Mouse (Mus musculus) ES-CJ7 (cell line): ENCODE data around the gene Sec22b.
A peak's percentile ranks its signal among the peaks of the same experiment; 100 is the strongest.

Source experiments
- DNase-seq: peaks from one replicate; pipeline ENCODE4 v3.0.0; 2011; ENCODE audit warnings: low read depth, low spot score

The Sec22b gene

DNA sequence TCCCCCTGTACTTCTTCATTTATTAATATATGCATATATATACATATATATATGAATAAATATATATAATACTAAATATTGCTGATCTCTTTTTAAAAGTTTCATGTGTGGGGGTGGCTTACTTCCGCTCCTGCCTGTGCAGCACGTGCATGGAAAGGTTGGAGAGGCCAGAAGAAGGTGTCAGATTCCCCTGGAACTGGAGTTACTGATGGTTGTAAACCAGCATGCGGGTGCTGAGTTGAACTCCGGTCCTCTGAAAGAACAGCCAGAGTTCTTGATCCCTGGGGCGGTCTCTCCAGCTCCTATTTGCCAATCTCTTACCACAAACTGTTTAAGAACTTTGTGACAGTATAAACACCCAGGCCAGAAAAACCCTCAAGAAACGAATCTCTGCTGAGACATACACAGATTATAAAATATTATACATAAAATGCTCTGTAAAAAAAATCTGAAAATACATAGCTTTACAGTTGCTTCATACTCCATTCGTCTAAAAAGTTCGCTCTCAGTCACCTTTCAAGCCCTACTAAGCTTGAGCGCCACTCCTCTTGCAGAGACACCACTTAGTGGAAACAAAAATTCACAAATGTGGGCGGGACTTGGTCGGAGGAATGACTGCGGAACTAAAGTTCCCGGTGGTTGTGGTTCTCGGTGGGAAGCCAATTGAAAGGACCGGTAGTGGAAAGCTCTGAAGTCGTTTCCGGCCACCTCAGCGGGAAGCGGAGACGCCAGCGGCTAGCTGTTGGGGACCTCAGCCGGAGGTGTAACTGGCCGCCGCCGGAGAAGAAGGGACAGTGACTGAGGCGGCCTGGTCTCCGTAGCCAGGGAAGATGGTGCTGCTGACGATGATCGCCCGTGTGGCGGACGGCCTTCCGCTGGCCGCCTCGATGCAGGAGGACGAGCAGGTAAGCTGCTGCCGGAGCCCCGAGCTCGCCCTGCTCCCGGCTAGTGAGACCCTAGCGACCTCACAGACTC is at the start of gene Sec22b:
Sec22b (plus strand) TSS at position 675 of the 975 bp plus-strand sequence.
- DNase-seq = peak; percentile 91

DNA sequence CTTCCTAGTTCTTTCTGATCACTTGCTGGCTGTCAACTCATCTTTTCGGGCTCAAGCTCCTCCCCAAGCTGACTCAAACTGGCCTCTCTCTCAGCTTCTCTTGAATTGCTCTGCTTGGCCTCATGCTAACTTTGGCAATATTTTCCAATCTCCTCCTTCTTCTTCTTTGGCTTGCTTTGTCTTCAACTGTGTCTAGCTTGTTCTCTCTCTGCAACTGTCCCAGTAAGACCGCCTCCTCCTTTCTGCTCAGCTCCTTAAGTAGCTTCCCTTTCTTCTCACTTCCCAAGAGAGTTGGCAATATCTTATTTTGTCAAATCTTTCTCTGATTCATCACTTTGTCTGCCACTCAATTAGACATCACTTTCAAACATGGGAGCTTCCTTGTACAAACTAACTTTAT is 49.2 kb upstream of the Sec22b start:
- DNase-seq = no peak

DNA sequence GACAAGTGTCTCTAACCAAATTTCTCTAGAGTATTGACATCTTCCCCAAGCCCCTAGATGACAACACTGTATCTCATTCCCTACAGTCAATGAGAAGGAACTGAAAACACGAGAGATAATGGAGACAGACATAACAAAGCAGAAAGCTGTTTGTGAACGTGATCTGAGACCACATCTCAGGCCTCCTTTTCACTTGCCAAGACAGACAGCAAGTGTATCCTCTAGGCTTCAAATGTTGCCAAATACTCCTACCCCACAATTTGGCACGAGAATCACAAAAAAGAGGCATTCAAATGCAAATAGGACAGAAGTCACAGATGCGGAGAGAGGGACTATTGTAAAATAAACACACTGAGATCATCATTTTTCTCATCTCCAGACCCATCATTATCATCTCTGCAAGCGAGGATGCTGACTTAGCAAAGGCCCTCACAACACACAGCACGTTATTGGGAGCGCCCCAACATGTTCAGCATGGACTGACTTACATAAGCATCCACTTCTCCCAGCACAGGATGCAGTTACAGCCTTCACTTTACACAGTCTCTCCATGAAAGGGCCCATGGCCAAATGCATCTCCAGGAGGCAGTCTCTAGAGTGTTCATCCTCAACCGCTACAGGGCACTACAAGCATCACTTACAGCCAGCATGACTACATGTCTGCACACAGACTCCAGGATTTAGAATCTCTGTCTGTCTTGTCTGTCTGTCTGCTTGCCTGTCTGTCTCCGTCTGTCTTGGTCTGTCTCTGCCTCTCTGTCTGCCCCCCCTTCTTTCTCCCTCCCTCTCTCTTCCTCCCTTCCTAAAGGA is 46.2 kb upstream of the Sec22b start:
- DNase-seq = no peak

DNA sequence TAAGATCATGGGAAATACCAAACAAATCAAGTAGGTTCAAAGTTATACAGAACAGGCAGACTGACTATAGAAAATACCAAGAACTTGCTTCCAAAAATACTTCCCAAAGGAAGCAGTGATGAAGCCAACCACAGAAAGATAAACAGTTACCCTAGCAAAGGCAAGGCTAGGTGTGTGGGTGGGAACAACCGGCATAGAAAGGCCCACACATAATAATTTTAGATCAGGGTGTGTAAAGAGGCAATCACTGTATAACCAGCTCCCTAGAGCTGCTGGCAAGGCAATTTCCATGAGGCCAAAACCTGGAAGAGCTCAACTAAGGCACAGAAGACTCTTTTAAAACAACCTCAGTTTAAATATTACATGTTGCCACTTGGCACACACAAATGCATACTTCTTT is 41.6 kb upstream of the Sec22b start:
- no peak for DNase-seq

DNA sequence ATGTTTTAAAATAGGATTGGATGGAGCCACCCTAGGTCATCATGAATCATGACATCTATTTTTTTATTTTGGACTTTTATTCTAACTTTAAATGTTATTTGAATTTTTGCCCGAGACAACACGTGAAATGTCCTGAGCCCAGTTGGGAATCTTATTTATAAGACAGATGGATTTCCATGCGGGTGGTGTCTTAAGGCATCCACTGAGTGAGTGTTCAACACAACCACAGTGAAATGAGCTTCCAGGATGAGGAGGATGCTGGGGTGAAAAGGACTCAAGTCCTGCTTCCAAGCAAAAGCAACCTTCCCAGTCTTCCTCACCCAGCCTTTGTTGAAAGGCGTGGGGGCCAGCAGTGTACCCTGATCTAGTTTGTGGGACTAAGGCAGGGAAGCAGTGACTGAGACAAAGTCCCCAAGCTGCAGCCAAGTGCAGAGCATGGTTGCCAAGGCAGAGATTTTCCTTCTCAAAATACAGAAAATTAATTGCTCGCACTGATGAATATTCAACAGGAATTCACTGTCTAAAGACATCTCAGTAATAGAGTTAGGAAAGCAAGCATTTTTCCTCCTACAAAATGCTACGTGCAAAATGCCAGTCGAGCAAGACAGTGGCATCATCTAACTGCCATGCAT is 40.1 kb upstream of the Sec22b start:
- no peak for DNase-seq

DNA sequence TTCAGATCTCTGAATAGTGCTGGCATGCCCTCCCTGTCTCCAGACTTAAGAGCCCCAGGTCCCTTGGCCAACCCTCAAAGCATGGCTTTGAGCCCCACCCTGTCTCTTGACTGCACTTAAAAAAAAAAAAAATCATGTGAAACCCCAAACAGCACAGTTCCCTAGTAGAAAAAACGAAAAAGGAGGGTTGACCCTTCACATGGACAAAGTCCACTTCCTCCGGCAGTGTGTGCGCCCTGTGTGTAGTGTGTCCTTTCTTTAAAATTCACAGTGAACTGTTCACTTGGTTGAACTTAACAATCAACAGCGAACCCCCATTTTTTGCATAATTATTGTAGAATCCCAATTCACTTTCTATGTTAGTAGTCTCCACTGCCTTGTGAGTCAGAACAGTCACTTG is 34.3 kb upstream of the Sec22b start:
- no peak for DNase-seq

DNA sequence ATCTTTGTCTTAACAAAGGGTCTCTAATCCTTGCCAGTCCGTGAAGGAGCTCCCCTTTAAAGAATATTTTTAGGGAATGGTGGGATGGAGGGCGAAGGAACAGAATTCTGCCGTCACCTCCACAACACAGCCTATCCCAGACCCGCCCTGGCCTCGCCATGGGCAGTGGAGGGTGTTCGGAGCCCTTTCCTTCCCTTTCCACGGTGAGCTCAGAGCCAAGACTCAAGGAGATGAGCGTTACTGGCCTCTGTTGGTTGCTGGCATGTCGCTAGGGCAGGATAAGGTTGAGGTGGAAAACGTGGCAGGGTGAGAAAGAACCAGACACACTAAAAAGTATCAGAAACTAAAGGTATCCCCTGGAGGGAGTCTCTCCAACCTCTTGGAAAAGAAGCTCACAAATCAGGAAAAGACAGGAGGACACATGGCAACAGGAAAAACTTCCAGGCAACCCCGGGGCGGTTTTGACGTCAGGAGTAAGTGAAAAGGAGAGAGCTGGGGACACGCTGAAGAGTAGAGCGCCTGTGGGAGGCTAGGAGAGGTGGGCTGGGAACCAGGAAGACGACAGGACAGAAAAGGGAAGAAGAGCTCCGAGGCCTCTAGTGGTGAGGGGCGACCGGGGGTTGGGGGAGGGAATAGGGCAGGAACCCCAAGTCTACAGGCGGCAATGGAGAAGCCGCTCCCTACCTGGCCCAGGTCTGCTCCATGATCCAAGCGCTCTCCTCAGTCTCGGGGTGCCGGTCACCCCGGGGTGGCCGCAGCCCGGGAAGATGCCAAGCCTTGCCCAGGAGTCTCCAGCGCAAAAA is 33.6 kb upstream of the Sec22b start:
- no peak for DNase-seq

DNA sequence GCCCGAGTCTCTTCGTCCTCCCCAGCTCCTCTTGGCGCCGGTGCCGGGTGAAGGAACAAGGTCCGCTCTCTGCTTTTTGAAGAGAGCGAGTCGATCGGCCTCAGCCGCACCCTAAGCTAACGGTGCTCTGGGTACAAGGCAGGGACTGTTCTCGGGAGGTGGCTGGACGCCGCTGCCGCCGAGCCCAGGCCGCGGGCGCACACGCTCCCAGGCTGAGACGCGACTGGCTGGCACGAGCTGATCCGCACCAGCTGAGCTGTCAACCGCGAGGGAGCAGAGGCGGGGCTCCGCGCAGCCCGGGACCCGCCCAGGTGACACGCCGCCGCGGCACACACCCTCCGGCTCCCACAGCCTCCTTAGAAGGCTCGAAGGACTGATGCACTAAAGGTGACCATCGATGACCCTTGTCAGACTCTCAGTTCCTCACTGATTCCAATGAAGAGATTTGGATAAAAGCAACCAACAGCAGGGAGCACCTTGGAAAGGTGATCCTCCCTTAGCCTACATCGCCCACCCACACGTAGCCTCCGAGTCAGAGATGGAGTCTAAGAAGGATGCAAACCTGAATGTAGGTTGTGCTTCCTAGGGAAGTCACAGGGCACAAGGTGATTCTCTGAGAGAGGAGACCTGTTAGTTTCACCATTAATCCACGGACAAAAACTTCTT is 32.8 kb upstream of the Sec22b start:
- peak; percentile 23 for DNase-seq

DNA sequence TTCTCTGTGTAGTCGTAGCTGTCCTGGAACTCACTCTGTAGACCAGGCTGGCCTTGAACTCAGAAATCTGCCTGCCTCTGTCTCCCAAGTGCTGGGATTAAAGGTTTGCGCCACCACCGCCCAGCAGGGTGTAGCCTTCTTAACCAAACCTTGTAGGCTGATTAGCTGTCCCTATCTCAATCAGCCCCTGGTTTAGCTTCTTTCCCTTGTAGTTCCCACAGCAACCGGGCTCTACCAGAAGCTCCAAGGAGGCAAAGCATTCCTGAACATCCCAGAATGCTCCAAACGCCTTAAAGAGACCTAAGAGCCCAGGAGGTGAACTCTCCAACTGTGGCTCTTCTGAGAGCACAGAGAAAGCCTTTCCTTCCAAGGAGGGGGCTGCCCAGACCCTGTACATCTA is 32.3 kb upstream of the Sec22b start:
- peak; percentile 19 for DNase-seq

DNA sequence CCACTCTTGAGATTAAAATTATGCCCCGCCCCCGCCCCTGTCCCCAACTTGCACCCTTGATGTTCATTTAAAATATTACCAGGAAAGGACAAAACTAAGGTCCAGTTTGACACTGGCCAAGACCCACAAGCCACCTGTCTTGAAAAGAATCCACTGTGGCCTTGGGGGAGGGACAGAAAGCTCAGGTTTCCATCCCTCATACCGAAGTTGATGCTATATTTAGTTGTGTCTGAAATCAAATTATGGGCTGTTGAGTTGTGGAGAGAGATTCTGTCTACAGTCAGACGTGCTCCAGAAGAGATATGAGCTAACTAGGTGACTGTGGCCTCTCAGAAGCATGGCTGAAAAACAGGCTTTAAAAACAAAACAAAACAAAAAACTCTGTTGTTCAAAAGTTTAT is 31.3 kb upstream of the Sec22b start:
- no peak for DNase-seq

DNA sequence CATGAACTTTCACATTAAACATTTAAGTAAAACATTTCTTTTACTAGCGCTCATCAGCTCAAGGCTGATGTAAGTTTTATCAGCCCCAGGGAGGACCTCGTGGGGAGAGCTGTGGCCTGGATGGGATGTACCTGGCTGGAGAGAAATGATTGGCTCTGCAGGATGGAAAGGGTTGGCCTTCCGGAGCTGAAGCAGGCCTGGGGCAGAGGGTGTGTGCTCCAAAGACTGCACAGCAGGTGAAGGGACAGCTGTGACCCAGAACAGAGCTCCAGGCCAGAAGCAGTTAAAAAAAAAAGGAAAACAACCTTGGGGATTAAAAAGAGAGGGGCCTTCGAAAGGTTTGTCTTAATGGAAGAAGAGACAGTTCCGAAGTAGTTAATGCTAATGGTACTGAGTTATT is 26.2 kb upstream of the Sec22b start:
- DNase-seq = peak; percentile 85

DNA sequence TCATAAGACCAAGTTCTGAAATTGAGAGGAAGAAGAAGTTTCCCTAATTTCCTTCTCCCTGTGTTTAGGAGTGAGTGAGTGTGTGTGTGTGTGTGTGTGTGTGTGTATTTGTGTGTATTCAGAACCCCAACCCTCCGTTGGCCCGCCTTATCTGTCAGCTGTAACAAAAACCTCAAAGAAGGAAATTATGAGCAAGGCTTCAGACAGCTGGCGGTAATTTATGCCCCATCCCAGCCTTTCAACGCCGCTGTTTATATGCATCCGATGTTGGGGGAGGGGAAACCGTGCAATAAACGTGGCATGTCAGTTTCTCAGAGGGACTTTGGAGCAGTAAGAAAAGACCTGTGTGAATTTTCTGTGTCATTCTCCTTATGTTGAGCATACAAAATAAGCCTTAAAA is 24.7 kb upstream of the Sec22b start:
- DNase-seq = no peak

DNA sequence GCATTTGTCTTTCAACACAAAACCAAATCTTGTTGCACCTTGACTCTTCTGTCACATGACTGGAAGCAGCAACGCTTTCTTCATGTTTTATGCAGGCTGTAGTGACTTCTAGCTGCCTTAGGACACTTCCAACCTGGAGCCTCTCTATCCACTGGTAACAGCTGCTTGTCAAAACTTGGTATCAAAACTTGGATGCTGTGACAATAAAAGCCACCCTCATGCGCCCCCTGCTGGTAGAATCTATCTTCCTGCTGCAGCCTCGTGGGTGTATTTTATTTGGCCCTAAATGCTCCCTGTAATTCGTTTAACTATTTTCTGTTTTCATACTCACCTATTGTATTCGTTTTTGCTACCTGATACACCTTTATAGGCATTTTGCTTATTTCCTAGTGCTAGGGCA is 21.8 kb upstream of the Sec22b start:
- DNase-seq = peak; percentile 71

DNA sequence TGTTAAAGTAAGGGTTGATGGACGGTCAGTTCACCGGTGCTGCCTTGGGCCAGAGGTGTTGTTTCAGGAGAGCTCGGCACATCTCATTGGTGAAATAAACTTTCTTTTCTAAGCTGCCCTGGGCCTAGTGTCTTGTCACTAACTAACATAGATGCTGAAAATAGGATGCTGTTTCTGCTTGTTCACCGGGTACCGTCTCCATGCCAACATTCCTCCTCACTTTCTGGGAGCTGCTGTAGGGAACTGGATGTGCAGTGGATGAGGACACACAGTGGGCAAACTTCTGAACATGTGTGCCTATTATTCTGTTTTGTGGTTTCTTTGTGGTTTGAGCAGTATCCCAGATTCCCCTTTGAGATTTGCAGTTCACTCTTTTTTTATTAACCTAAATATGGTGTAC is 19.4 kb upstream of the Sec22b start:
- DNase-seq = no peak

DNA sequence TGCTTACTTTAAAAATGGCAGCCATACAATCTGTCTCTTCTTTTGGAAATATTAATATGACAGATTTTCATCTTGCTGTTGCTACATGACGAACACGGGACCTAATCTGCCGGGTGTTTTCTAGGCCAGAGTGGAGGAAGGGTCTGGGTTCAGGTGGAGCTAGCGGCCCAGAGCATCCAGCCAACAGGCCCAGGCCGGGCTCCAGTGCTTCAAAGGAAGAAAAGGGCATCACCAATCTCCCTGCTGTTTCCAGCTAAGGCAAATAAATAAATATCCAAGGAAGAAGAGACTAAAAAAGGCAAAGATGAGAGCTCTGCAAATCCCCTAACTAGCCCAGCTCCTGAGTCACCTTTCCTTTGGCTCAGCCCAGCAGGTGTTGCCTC is 13.2 kb upstream of the Sec22b start:
- DNase-seq = peak; percentile 13

DNA sequence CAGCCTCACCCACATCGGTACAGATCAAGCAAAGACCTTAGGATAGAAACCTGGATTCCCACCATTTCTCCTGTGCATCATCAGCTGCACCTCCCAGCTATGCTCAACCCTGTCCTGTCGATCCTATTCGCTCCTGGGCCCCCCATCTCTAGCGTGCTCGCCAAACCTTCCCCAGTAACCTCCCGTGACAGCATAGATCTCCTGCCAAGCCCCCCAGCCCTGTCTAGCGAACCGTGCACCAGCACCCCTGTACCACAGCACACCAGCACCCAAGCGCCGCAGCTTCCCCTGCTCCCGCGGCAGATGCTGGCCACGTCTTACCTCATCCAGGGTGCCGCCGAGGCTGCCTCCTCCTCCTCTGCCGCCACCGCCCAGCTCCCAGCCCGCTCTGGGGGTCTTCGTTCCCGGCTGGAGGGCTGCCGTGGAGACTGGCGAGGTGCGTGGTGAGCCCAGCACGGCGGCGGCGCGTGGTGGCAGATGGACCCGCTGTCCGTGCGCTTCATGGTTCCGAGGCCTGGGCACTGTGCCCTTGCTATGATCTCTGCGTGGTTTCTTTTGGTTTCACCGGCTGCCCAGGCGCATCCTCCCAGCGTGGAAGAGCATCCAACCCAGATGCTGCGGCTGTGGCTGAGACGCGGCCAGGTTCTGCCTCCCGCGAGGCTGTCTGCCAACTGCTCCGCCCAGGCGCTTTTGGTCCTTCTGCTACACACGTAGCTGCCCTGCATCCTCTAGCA is 12.7 kb upstream of the Sec22b start, which contains the start of gene Pde4dip:
Pde4dip (minus strand) TSS at position 540 of the 734 bp plus-strand sequence.
- peak; percentile 24 for DNase-seq

DNA sequence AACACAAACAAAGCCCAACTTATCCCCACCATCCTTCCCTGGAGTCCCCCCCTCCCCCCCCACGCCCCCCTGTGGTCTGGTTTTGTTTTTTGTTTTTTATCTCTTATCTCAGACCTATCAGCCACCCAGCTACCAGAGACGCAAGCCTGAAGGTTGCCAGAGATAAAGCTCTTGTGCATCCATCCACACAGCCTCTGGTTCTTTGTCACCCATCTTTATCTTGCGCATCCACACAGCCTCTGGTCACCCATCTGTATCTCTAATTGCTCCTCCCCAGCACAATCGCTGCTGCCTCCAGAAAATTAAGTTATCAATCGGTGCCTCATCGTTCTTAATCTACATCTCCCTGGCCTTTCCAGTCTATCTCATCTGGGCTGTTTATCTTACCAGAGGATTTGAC is 10.8 kb upstream of the Sec22b start:
- no peak for DNase-seq

DNA sequence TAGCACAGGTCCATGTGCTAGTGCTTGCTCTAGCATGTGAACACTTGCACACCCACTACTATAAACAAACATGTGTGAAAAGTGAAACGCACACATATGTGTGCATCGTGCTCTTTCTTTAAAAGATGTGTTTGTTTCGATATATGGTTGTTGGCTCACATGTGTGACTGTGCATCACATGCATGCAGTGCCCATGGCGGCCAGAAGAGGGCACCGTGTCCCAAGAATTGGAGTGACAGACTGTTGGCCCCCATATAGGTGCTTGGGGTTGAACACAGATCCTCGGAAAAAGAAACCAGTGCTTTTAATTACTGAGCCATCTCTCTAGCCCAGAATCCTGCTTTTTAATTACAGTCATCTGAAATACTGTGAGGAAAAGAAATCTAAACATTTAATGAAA is 6.3 kb upstream of the Sec22b start:
- peak; percentile 65 for DNase-seq

DNA sequence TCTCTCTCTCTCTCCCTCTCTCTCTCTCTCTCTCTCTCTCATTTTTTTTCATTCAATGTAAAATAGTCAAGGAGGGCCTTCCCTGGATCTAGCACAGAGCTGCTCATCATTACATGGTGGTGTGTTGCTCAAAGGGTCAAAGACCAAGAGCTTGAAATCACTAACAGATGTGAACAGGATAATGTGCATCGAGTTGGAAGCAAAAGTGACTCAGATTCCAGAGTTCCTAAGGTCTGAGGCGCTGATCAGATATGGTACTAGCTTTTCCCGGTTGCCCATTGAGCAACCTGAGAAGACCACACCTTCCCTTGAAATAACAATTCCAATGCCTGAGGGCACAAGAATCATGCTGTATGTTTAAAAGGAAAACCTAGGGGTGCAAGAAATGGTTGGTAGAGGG is 2.6 kb upstream of the Sec22b start:
- DNase-seq = no peak

DNA sequence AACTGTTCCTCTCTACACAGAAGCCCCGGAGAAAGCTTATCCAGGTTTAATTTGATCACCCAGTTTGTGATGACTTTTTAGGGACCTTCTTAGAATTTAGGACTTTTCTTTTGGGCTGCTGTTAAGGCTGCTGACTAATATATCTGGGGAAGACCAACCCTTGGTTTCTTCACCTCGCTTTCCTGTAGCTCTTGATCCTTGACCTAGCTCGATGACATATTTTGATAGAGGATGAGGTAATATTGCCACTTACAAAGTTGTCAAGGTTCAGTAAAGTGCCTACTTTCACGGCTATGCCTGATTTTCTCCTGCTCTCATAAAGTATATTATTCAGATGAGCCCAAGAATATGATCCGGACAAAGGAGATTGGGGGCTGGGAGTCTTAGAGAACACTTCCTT is 596 bp downstream of the Sec22b start:
- no peak for DNase-seq
